Mouse (Mus musculus) hematopoietic stem cell, adult 5-6 weeks (primary cell): Measurements from ENCODE around the gene D630039A03Rik. TPM values are rescaled to one million over a fixed set of nuclear protein-coding genes. Genes with fewer than 3 reads are reported as not detected.
"Not testable (repeated sequence)": the region's sequence is repeated elsewhere in the genome, so short reads cannot be mapped to it uniquely, and the experiment has no call there.

Experiments used
- ATAC-seq, 2 experiments: fragments of 125-278 bp in 1 of 2; replicated peaks in 1 of 2; 2 replicates each; pipeline ENCODE4 v1.8.0; 2016 to 2017; ENCODE audit warnings: inconsistent platforms in 2 of 2, mild to moderate bottlenecking in 2 of 2, moderate number of reproducible peaks in 2 of 2, low read depth in 1 of 2, moderate TSS enrichment in 1 of 2; ENCODE audit not compliant: low FRiP score in 2 of 2, poor library complexity in 2 of 2, severe bottlenecking in 2 of 2, insufficient read depth in 1 of 2, low TSS enrichment in 1 of 2
- total RNA-seq: library from RNA; stranded (forward); fragments of 172-1452, 232-1000 nt; gene quantifications from 2 replicates; pipeline ENCODE4 v1.2.3, GENCODE M21; 2017

The D630039A03Rik gene
- total RNA-seq, 1 experiment from 2014 or later = 3.1 TPM

DNA sequence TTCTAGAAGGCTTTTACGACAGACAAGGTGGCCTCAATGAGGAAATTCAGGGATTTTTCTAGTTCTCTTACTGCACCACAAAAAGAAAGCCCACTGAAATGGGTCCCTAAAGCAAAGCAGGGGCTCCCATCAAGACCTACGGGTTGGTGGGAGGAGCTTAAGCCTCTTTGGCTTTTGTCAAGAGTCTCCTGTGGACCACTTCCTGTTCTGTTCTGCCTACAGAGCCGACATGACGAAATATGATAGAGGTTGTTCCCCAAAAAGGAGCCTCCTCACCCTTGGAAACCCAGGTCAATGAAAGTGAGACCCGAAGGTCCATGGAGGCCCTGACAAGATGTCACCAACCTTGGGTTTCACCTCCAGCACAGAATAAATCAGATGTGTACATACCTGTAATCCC lies 13.5 kb downstream of the D630039A03Rik start:
- peak in 1 of 2 experiments; percentile 56; a peak in 2 of 4 replicates for ATAC-seq

DNA sequence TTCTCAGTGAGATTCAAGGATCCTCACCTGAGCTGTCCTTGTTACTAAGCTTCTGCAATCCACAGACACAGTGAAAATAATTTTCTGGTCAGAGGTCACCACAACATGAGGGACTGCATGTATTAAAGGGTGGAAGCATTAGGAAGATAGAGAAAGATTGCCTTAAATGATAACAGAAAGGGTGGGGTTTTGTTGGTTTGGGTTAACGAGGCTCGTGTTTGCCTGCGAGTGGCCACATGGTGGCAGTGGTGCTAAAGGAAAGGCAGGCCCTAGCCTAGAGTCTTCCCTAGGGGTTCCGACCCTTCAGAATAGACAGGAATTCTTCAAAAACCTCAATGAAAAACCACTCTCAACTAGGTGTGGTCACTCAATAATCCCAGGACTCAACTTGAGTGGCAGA lies 14.9 kb downstream of the D630039A03Rik start:
- peak; percentile 46 to 60; a peak in 2 of 4 replicates for ATAC-seq

DNA sequence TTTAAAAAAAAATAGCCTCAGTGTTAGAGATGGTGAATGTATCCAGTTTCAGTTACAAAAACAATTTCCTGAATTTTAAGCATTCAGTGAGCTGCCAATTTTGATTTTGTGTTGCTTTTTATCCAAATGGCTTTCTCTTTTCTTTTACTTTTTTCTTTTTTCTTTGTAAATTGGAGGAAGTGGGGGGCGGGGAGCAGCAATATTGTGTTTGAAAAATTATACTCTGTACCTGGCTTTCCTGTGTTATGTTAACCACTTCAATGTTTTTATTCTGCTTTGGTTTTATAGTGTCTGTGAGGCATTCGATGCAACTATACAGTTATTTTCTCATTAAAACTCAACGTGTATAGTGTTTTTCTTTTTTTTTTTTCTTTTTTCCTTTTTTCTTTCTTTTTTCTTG lies 19.5 kb downstream of the D630039A03Rik start:
- no peak for ATAC-seq

DNA sequence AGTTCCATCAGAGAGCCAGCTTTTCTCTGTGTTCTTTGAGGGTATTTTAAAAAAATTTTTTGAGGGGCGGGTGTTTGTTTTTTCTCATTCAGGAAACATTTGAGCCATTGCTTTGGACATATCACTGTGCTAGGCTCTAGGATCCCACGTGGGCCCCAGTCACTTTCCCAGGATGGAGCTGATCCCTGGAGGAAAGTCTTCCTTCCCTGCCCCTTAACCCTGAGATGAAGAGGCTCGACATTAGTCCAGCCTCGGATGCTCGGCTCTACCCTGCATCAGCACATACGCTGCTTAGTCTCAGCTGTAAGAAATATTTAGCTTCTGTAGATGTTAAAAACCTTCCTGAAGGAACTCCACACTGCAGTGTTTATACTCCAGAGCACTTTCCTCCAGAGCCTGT lies 20.2 kb downstream of the D630039A03Rik start:
- no peak for ATAC-seq

DNA sequence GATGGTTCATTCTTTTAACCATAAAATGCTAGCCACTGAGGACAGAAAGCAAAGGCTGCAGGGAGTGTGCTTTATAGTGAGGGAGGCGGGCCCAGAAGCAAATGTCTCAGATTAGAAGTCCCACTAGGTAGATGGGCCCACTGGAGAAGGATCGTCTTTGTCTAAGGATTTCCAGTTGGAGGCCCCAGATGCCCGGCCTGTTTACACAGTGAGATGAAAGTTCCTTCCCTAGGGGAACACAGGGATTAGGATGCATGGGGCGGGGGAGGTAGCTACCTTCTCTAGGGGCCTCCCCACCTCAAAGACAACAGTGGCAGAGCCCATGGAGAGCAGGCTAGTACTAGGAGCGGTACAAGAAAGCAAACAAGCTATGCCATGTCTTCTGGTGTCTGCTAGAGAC lies 21.0 kb downstream of the D630039A03Rik start:
- ATAC-seq = no peak

DNA sequence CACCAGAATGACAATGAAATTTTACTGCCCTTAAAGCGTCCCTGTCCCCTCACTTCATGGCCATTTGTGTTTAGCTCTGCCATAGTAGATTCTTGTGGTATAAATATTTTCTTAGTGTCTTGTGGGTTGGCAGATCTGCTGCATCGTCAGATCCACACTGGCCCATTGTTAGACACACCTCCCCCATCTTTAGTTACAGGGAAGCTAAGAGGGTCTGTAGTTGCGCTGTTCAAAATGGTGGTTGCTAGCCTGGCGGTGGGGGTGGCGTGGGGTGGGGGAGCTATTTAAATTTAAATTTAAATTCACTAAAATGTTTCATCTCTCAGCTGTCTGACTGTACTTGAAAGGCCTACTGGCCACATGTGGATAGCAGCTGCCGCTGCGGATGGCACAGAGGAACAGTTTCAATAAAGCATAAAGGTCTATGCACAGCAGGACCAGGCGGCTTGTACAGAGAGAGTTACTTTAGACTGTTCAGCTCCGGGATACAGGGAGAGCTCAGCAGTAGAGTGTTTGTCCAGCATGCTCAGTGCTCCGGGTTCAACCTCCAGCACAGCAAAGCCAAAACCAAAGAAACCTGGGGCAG lies 24.0 kb downstream of the D630039A03Rik start:
- ATAC-seq = no peak

DNA sequence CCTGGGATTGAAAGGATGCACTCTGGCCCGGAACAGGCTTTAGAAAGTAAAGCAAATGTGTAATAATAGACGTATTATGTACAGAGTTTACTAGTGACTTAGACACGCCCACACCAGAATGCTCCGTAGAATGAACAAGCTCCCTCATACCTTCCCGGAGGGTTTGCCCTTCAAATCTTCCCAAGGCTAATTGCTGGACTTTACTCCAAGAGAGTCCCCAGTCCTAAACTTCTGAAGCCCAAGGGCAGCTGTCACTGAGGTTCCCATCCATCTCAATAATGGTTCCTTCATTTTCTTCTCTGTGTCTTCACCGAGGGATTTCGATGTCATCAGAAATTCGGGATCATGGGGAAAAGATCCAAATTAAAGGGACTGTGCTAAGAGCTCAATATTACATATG lies 26.3 kb downstream of the D630039A03Rik start:
- ATAC-seq = no peak

DNA sequence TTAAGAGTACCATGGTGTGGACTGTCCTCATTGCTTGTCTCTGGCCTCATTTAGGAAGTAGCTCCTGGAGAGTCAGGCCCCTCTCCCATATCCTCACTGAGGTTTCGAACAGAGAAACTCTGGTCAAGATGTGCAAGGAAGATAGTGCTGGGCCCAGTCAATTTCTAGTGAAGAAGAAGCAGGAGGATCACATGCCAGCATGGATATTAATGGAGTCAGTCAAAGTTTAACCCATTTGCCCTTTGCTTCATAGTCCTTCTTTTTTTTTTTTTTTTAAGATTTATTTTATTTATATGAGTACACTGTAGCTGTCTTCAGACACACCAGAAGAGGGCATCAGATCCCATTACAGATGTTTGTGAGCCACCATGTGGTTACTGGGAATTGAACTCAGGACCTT lies 27.1 kb downstream of the D630039A03Rik start:
- not testable (repeated sequence) for ATAC-seq

DNA sequence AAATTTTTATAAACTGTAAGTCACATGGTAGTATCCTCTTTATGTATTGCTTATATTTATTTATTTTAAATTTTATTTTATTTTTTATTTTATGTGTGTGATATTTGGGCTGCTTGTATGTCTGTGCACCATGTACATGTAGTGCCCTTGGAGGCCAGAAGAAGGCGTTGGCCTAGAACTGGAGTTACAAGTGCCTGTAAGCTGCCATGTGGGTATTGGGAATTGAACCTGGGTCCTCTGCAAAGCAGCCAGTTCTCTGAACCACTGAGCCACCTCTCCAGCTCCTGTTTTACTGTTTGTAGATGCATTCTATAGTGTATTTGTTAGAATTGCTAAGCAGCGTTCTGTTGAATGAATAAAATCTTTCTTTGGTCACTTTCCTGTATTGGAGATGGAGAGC lies 27.9 kb downstream of the D630039A03Rik start:
- no peak for ATAC-seq

DNA sequence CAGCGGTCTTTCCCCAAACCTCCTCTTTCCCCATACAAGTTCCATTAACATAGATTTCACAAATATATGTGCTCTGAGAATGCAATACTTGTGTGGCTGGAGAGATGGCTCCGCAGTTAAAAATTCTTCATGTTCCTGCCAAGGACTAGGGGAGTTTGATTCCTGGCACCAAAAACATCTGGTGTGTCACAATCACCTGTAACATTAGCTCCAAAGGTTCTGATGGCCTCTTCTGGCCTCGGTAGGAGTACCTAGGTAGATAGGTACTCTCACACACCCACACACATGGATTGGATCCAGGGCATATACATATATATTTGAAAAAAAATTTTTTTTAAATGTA lies 29.2 kb downstream of the D630039A03Rik start:
- ATAC-seq = no peak

DNA sequence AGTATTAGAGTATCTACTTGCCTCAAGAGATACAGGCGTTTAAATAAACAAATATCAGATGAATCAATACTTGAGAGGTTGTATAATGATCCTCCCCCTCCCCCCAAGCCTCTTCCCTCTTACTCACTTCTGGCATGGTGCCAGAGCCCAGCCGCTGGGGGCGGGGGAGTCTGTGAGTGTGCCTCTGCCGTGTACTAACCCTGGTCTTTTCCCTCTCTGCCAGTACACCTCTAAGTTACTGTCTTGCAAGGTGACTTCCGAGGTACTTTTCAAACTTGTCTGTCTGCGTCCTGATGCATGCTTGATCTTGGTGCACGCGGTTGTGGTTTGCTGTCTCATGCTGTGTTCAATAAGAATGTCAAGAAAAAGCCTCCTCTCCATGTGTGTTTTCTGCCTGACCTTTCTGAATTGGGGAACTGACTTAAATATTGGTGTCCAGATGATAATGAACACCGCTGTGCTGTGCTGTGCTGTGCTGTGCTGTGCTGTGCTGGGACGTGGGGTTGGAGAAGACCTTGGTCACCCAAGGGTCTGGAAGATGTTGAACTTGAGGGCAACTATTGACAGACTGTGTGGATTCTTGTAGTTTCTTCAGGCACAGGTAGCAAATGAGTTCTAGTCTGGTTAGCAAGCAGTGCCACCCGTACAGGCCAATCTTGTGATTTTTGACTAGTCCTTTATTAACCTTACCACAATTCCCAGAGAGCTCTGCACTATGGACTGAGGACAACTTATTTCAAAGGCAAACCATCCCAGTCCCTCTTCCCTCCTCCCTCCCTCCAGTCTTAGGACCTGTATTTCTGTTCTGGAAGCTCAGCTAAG lies 29.8 kb downstream of the D630039A03Rik start:
- ATAC-seq = peak; percentile 22 to 33; a peak in 2 of 4 replicates

DNA sequence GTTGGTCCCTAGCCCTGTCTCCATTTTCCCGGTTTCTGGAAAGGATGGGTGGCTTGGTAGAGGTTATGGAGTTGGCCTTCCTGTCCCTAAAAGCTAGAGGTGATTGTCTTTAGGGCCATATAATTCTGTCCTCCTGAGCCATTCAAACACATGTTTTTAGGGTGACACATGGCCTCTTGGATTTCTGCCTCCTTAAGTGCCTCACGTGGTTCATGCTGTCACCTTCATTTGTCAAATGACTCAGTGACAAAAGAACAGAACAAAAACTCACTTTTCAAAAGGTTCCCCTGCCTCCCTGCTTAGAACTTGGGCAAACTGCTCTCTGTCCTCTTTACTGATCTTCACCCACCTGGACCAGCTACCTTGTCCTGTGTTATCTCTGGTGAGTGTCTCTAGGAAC lies 30.9 kb downstream of the D630039A03Rik start:
- ATAC-seq = no peak

DNA sequence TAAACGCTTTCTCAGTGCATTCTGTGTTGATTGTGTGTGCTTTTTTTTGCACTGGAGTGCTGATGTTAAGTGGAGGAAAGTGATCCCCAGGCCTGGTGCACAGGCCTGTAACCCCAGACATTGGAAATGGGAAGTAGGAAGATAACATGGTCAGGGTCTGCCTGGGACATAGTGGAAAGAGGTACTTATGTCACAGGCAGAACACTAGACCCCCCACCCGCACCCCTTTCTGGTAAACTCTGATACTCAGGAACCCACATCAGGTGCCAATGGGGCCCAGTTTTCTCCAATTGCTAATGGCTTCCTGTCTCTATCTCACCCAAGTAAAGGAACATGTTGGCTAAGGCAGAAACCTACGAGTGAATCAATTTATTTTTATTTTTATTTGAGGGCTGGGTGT lies 31.6 kb downstream of the D630039A03Rik start:
- no peak for ATAC-seq

DNA sequence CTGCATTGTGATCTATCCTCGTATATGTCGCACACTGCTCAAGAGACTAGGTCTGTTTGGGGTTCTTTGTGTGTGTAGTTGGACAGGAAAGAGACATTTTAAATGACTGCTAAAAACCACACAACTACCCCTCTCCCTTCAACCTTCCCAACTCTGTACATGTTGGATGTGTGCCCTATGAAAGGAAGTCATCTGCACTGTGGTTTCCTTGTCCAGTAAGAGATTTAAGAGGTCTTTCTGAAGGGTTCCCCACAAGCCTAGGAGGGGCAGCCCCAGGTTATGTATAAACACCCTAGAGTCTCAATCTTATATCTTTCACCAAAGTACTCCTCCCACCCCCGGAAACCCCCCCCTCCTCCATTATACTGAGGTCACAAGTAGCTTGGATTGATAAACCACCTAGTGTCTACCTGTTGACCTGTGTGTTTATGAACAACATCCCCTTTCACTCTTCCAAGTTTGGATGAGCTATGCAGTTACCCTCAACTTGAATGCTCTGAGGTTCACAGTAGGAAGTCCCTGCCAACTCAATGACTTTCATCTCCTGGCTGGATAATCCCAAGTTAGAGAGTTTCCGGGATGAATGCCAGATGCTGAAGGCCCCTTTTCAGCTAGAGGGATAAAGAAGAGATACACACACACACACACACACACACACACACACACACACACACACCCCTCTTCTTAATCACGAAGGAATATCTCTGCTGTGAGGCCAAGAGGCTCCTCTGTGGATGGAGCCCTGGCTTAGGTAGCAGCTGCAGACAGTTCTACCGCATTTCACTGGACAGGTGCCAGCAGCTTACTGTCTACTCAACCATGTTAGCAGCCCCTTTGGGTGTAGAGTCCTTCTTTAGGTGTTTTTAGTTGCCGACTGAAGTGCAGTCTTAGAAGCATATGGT lies 32.3 kb downstream of the D630039A03Rik start:
- ATAC-seq = peak; percentile 30 to 66

DNA sequence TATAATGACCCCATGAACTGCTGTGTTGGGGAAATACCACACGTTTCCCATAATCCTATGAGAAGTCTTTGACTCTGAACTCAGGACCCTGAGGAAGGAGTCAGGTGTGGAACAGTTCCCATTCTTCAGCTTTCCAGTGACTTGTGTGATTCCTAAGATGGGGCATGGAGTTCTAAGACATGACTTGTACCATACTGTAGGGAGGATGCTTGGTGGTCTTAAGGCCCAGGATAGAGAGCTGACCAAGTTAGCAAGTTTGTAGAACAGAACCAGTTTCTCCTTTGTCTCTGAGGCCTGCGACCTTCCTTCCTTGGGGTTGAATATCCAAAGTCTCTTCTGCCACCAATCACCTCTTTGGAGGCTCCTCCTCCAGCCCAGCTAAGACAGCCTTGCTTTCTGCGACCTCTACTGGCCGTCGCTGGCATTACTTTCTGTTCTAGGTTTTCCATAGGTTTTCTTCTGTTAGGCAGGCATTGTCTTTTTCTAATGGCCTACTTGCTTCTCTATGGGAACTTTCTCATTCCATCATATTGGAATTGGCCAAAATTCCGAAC lies 36.2 kb downstream of the D630039A03Rik start:
- peak; percentile 70 to 78; a peak in 3 of 4 replicates for ATAC-seq

DNA sequence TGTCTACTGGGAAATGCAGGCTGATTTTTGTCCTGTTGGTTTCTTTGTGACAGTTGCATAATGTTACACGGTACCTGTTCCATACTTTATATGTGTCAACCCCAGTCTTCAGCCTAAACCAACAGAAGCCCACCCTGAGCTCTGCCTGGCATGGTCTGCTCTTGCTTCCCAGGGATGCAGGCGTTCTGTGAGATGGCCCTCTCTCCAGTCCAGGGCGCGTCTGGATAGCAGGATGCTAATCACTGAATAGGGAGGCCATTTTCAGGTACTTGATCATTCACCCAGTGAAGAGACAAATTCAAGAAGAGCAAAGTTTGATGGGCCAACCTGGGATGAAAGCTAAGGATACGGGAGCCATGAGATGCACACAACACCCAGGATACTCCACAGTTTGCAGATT lies 37.0 kb downstream of the D630039A03Rik start:
- no peak for ATAC-seq

DNA sequence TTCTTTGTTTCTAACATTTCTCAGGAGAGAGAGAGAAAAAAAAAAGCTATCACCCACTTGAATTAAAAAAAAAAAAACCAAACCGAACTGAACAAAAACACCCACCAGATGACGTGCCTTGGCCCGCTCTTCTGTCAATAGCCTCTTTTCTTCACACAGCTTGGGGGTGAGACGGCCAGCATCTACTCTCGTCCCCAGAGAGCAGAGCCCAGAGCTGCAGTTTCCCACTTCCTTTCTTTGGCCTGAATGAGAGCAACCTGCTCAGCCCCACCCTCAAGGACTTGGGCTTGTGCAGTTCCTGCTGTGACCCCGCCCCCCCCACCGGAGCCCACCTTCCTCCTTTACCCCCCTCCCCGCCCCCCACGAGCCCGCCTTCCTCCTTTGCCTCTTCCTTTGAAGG lies 48.6 kb downstream of the D630039A03Rik start:
- ATAC-seq = peak in 1 of 2 experiments; percentile 58; a peak in 3 of 4 replicates

DNA sequence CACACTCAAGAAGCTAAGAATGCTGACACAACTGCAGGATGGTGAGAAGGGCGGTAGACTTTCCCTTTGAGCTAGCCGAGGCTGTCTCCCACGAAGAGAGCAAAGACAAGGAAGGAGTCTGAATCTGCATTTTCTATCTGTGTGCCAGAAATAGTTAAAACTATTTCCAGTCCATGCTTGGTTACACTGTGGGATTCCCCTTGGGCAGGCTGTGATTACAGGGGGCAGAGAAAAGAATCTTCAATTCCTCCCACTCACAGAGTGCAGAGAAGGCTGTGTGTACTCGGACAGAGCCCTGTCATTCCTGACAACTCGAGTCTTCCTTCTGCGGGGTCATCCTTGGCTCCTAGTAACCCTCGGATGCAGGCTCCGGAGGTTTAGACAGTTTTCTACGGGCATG lies 49.1 kb downstream of the D630039A03Rik start:
- ATAC-seq = no peak; a peak in 1 of 4 replicates
